Mouse (Mus musculus) stomach, embryonic 15.5 days (tissue): ENCODE results near the gene Myt1l. TPM values are rescaled to one million over a fixed set of nuclear protein-coding genes. Genes with fewer than 3 reads are reported as not detected.

Experiments used
- ATAC-seq: fragments of 200-750 bp; cut with Nextera tagmentation; 2 replicates; pipeline ENCODE4 v1.8.0; 2017; ENCODE audit warnings: low read depth, moderate number of reproducible peaks, moderate TSS enrichment; ENCODE audit not compliant: insufficient read depth, low FRiP score
- H3K27ac ChIP-seq: fragments of 300-500 bp; sonication (generic); 2 replicates; pipeline ENCODE4 v1.5.1; 2015; ENCODE audit warnings: mild to moderate bottlenecking, inconsistent platforms
- H3K27me3 ChIP-seq: fragments of 300-500 bp; sonication (generic); replicated peaks from 2 replicates; pipeline ENCODE4 v1.6.1; 2015; ENCODE audit warnings: inconsistent platforms
- H3K36me3 ChIP-seq: fragments of 300-500 bp; sonication (generic); 2 replicates; pipeline ENCODE4 v1.6.1; 2015; ENCODE audit warnings: inconsistent platforms
- H3K4me1 ChIP-seq: fragments of 300-500 bp; sonication (generic); 2 replicates; pipeline ENCODE4 v1.6.1; 2015; ENCODE audit warnings: inconsistent platforms
- H3K4me2 ChIP-seq: fragments of 300-500 bp; sonication (generic); 2 replicates; pipeline ENCODE4 v1.6.1; 2015; ENCODE audit warnings: mild to moderate bottlenecking, inconsistent platforms
- H3K4me3 ChIP-seq: fragments of 300-500 bp; sonication (generic); replicated peaks from 2 replicates; pipeline ENCODE4 v1.5.1; 2015; ENCODE audit warnings: inconsistent platforms
- H3K9ac ChIP-seq: fragments of 300-500 bp; sonication (generic); 2 replicates; pipeline ENCODE4 v1.6.1; 2015; ENCODE audit warnings: inconsistent platforms
- H3K9me3 ChIP-seq: fragments of 300-500 bp; sonication (generic); 2 replicates; pipeline ENCODE4 v1.6.1; 2016; ENCODE audit warnings: inconsistent platforms
- WGBS: fragments of 180-500 bp; shearing (Covaris S2); methylation state at CpG from one replicate; pipeline ENCODE4 v1.1.7; 2015; 5-methylcytosine and 5-hydroxymethylcytosine counted together
- polyA plus RNA-seq: library from polyadenylated mRNA; unstranded; fragments of >200 nt; fragmentation: Nextera tagmentation; extraction: Ambion mirVana; gene quantifications from 2 replicates; pipeline ENCODE4 v1.2.1, GENCODE M21; 2015

Myt1l gene
- polyA plus RNA-seq, 1 experiment from 2014 or later = 2.0 TPM

- H3K9ac ChIP-seq = no peak overlapping the region
- no peak overlapping the region for H3K4me3 ChIP-seq
- no peaks in the 10 kb centered on the region for H3K9me3 ChIP-seq
- 70% methylated on average over 11 of the region's 11 CpGs for WGBS
- no peaks in the 10 kb centered on the region for H3K36me3 ChIP-seq
- no peaks in the 10 kb centered on the region for H3K4me1 ChIP-seq
- H3K4me2 ChIP-seq = no peak overlapping the region
- H3K27ac ChIP-seq = no peak overlapping the region
- no peak for ATAC-seq
- no peaks in the 10 kb centered on the region for H3K27me3 ChIP-seq
Measured at GRCm38 (mm10) chr12:29639543-29640196, 111.5 kb downstream of the Myt1l start.

- Histone ChIP-seq H3K9me3 (no peaks in the 10 kb centered on the region), H3K4me1 (no peaks in the 10 kb centered on the region), H3K36me3 (no peaks in the 10 kb centered on the region), H3K4me3 (no peak overlapping the region), H3K27ac (no peak overlapping the region), H3K4me2 (no peak overlapping the region), H3K9ac (no peak overlapping the region), H3K27me3 (no peaks in the 10 kb centered on the region)
- WGBS = 32% methylated on average over 1 of the region's 1 CpGs
- ATAC-seq = no peak
Measured at GRCm38 (mm10) chr12:29640201-29640600, 112.0 kb downstream of the Myt1l start.

- Histone ChIP-seq H3K27me3 (no peaks in the 10 kb centered on the region), H3K27ac (no peak overlapping the region), H3K4me1 (no peaks in the 10 kb centered on the region), H3K4me3 (no peak overlapping the region), H3K9me3 (no peaks in the 10 kb centered on the region), H3K4me2 (no peak overlapping the region), H3K9ac (no peak overlapping the region), H3K36me3 (no peaks in the 10 kb centered on the region)
- no peak for ATAC-seq
- 27% methylated on average over 4 of the region's 4 CpGs for WGBS
Measured at GRCm38 (mm10) chr12:29642915-29643314, 114.7 kb downstream of the Myt1l start.

- whole genome bisulfite sequencing = 90% methylated on average over 4 of the region's 4 CpGs
Measured at GRCm38 (mm10) chr12:29644091-29644490, 115.9 kb downstream of the Myt1l start.

GRCm38 (mm10) chr12:29644721-29645120 is 116.5 kb downstream of the Myt1l start:
- ATAC-seq = no peak
- H3K9ac ChIP-seq = no peak overlapping the region
- H3K4me1 ChIP-seq = no peaks in the 10 kb centered on the region
- H3K4me2 ChIP-seq = no peak overlapping the region
- H3K4me3 ChIP-seq = no peak overlapping the region
- no peak overlapping the region for H3K27ac ChIP-seq
- H3K9me3 ChIP-seq = no peaks in the 10 kb centered on the region
- no peaks in the 10 kb centered on the region for H3K27me3 ChIP-seq
- H3K36me3 ChIP-seq = no peaks in the 10 kb centered on the region
- WGBS = 85% methylated on average over 7 of the region's 7 CpGs

More at GRCm38 (mm10) chr12:29644091-29644490, 115.9 kb downstream of the Myt1l start:
- no peak overlapping the region for H3K9ac ChIP-seq
- H3K27me3 ChIP-seq = no peaks in the 10 kb centered on the region
- H3K27ac ChIP-seq = no peak overlapping the region
- no peaks in the 10 kb centered on the region for H3K9me3 ChIP-seq
- no peaks in the 10 kb centered on the region for H3K36me3 ChIP-seq
- no peak for ATAC-seq
- H3K4me2 ChIP-seq = no peak overlapping the region
- H3K4me1 ChIP-seq = no peaks in the 10 kb centered on the region
- H3K4me3 ChIP-seq = no peak overlapping the region

GRCm38 (mm10) chr12:29649510-29650152 is 121.4 kb downstream of the Myt1l start:
- H3K9ac ChIP-seq = no peak overlapping the region
- no peak for ATAC-seq

GRCm38 (mm10) chr12:29652516-29652915 is 124.3 kb downstream of the Myt1l start:
- no peaks in the 10 kb centered on the region for H3K4me1 ChIP-seq
- H3K9me3 ChIP-seq = no peaks in the 10 kb centered on the region
- no peak overlapping the region for H3K9ac ChIP-seq
- no peaks in the 10 kb centered on the region for H3K27me3 ChIP-seq
- H3K36me3 ChIP-seq = no peaks in the 10 kb centered on the region
- 55% methylated on average over 5 of the region's 5 CpGs for WGBS
- no peak for ATAC-seq
- H3K4me2 ChIP-seq = no peak overlapping the region
- no peak overlapping the region for H3K27ac ChIP-seq
- H3K4me3 ChIP-seq = no peak overlapping the region

More at GRCm38 (mm10) chr12:29649510-29650152, 121.4 kb downstream of the Myt1l start:
- Histone ChIP-seq H3K27me3 (no peaks in the 10 kb centered on the region), H3K27ac (no peak overlapping the region), H3K4me1 (no peaks in the 10 kb centered on the region), H3K9me3 (no peaks in the 10 kb centered on the region), H3K4me2 (no peak overlapping the region), H3K4me3 (no peak overlapping the region), H3K36me3 (no peaks in the 10 kb centered on the region)
- WGBS = 71% methylated on average over 10 of the region's 10 CpGs

- H3K36me3 ChIP-seq = no peaks in the 10 kb centered on the region
- no peak overlapping the region for H3K9ac ChIP-seq
- H3K9me3 ChIP-seq = no peaks in the 10 kb centered on the region
- H3K27me3 ChIP-seq = no peaks in the 10 kb centered on the region
- no peak overlapping the region for H3K4me2 ChIP-seq
- no peaks in the 10 kb centered on the region for H3K4me1 ChIP-seq
- WGBS = 93% methylated on average over 10 of the region's 10 CpGs
- ATAC-seq = no peak
- H3K27ac ChIP-seq = no peak overlapping the region
- no peak overlapping the region for H3K4me3 ChIP-seq
Measured at GRCm38 (mm10) chr12:29655197-29655632, 127.0 kb downstream of the Myt1l start.

- Histone ChIP-seq H3K27ac (no peak overlapping the region), H3K4me1 (no peaks in the 10 kb centered on the region), H3K9ac (no peak overlapping the region), H3K9me3 (no peaks in the 10 kb centered on the region), H3K27me3 (no peaks in the 10 kb centered on the region), H3K36me3 (no peaks in the 10 kb centered on the region), H3K4me2 (no peak overlapping the region), H3K4me3 (no peak overlapping the region)
- WGBS = 53% methylated on average over 12 of the region's 12 CpGs
- ATAC-seq = no peak
Measured at GRCm38 (mm10) chr12:29655673-29656072, 127.5 kb downstream of the Myt1l start.

GRCm38 (mm10) chr12:29657061-29657460 is 128.9 kb downstream of the Myt1l start:
- WGBS = 44% methylated on average over 3 of the region's 3 CpGs
- Histone ChIP-seq H3K9me3 (no peaks in the 10 kb centered on the region), H3K27me3 (no peaks in the 10 kb centered on the region)

GRCm38 (mm10) chr12:29657870-29658269 is 129.7 kb downstream of the Myt1l start:
- Histone ChIP-seq H3K4me1 (no peaks in the 10 kb centered on the region), H3K4me2 (no peak overlapping the region), H3K27ac (no peak overlapping the region), H3K9me3 (no peaks in the 10 kb centered on the region), H3K27me3 (no peaks in the 10 kb centered on the region), H3K36me3 (no peaks in the 10 kb centered on the region), H3K4me3 (no peak overlapping the region), H3K9ac (no peak overlapping the region)
- ATAC-seq = no peak
- WGBS = 46% methylated on average over 2 of the region's 2 CpGs

More at GRCm38 (mm10) chr12:29657061-29657460, 128.9 kb downstream of the Myt1l start:
- Histone ChIP-seq H3K36me3 (no peaks in the 10 kb centered on the region), H3K4me3 (no peak overlapping the region), H3K9ac (no peak overlapping the region), H3K4me2 (no peak overlapping the region), H3K4me1 (no peaks in the 10 kb centered on the region), H3K27ac (no peak overlapping the region)
- no peak for ATAC-seq

- Histone ChIP-seq H3K9me3 (no peaks in the 10 kb centered on the region), H3K36me3 (no peaks in the 10 kb centered on the region), H3K27ac (no peak overlapping the region), H3K4me1 (no peaks in the 10 kb centered on the region), H3K27me3 (no peaks in the 10 kb centered on the region), H3K4me3 (no peak overlapping the region), H3K9ac (no peak overlapping the region), H3K4me2 (no peak overlapping the region)
- 77% methylated on average over 7 of the region's 7 CpGs for WGBS
- ATAC-seq = no peak
Measured at GRCm38 (mm10) chr12:29671984-29672383, 143.8 kb downstream of the Myt1l start.
